In genomic region chr17:56476402-56476752, GRCm38 (mm10) we compare ENCODE assay signal across 8 mouse cellular contexts. TPM values are rescaled to one million over a fixed set of nuclear protein-coding genes. Genes with fewer than 3 reads are reported as not detected.
A peak's percentile ranks its signal among the peaks of the same experiment; 100 is the strongest.
DNase-seq lines count a peak whose midpoint lies in the region; ATAC-seq lines count a peak whose summit lies in the region.

TSS of gene Ptprs (minus strand) at chr17:56476483.

- peak within 1 kb of the TSS; percentile 84 for H3K27ac ChIP-seq in embryonic facial prominence, embryonic 12.5 days
- H3K27ac ChIP-seq in limb, embryonic 12.5 days: peak within 1 kb of the TSS; percentile 74
- H3K27ac ChIP-seq in midbrain, embryonic 14.5 days (replicated peaks; ENCODE audit: low read depth, low read length): peak within 1 kb of the TSS; percentile 99

- peaks cover 41% of the 10 kb centered on the region for H3K27me3 ChIP-seq in embryonic facial prominence, embryonic 12.5 days
- peaks cover 58% of the 10 kb centered on the region for H3K27me3 ChIP-seq in limb, embryonic 12.5 days
- H3K27me3 ChIP-seq in midbrain, embryonic 14.5 days (ENCODE audit: control insufficient read depth, insufficient read depth, low read length): no peaks in the 10 kb centered on the region

- H3K9me3 ChIP-seq in embryonic facial prominence, embryonic 12.5 days: no peaks in the 10 kb centered on the region
- H3K9me3 ChIP-seq in limb, embryonic 12.5 days: no peaks in the 10 kb centered on the region
- H3K9me3 ChIP-seq in midbrain, embryonic 14.5 days (ENCODE audit: control insufficient read depth, low read length): no peaks in the 10 kb centered on the region

- no peaks in the 10 kb centered on the region for H3K36me3 ChIP-seq in embryonic facial prominence, embryonic 12.5 days
- H3K36me3 ChIP-seq in limb, embryonic 12.5 days: no peaks in the 10 kb centered on the region
- H3K36me3 ChIP-seq in midbrain, embryonic 14.5 days (ENCODE audit: control insufficient read depth, insufficient read depth, low read length): no peaks in the 10 kb centered on the region

- peak within 1 kb of the TSS; percentile 87 for H3K9ac ChIP-seq in embryonic facial prominence, embryonic 12.5 days
- peak within 1 kb of the TSS; percentile 86 for H3K9ac ChIP-seq in limb, embryonic 12.5 days (replicated peaks)
- H3K9ac ChIP-seq in midbrain, embryonic 14.5 days (replicated peaks; ENCODE audit: low read length): peak within 1 kb of the TSS; percentile 99

- ATAC-seq in embryonic facial prominence, embryonic 12.5 days (ENCODE audit: insufficient number of reproducible peaks, insufficient read depth, low FRiP score, low TSS enrichment): peak; percentile 63
- peak; percentile 76 for ATAC-seq in limb, embryonic 12.5 days (ENCODE audit: insufficient number of reproducible peaks, insufficient read depth, low FRiP score, low TSS enrichment, low read depth)
- ATAC-seq in midbrain, embryonic 14.5 days (ENCODE audit: low FRiP score, low TSS enrichment): peak; percentile 90

- H3K4me2 ChIP-seq in embryonic facial prominence, embryonic 12.5 days (replicated peaks): peak within 1 kb of the TSS; percentile 97
- H3K4me2 ChIP-seq in limb, embryonic 12.5 days: peak within 1 kb of the TSS; percentile 99
- peak within 1 kb of the TSS; percentile 99 for H3K4me2 ChIP-seq in midbrain, embryonic 14.5 days (ENCODE audit: low read length)

- DNase-seq in 3134 (ENCODE audit: extremely low read depth, insufficient read length, low spot score): peak; percentile 93
- peak; percentile 96 for DNase-seq in adrenal gland, postnatal 25 days
- DNase-seq in heart, adult 8-10 months (ENCODE audit: low spot score): peak; percentile 93
- DNase-seq in kidney, adult 8-10 months: peak; percentile 81 to 84
- DNase-seq in midbrain, embryonic 14.5 days: peak; percentile 99
- DNase-seq in spleen, adult 18-20 months: peak; percentile 82 to 83

- WGBS in embryonic facial prominence, embryonic 12.5 days: 0% methylated on average over 27 of the region's 27 CpGs
- under 1% methylated on average over 27 of the region's 27 CpGs for whole genome bisulfite sequencing in limb, embryonic 12.5 days
- under 1% methylated on average over 27 of the region's 27 CpGs for WGBS in midbrain, embryonic 14.5 days

- peaks cover 34% of the 10 kb centered on the region for H3K4me1 ChIP-seq in embryonic facial prominence, embryonic 12.5 days
- peaks cover 40% of the 10 kb centered on the region for H3K4me1 ChIP-seq in limb, embryonic 12.5 days (replicated peaks)
- peaks cover 23% of the 10 kb centered on the region for H3K4me1 ChIP-seq in midbrain, embryonic 14.5 days (ENCODE audit: control insufficient read depth, insufficient read depth, low read length)

- H3K4me3 ChIP-seq in embryonic facial prominence, embryonic 12.5 days: peak within 1 kb of the TSS; percentile 87
- peak within 1 kb of the TSS; percentile 84 for H3K4me3 ChIP-seq in limb, embryonic 12.5 days (replicated peaks)
- peak within 1 kb of the TSS; percentile 92 for H3K4me3 ChIP-seq in midbrain, embryonic 14.5 days (replicated peaks; ENCODE audit: low read depth, low read length)

RNA-seq across cellular contexts. Expression of gene Ptprs, which starts in this region (rescaled TPM):
- 165 and 222 TPM in 2 replicates for total RNA-seq in adrenal gland, postnatal 25 days (2021)
- 158 and 167 TPM in 2 replicates for polyA plus RNA-seq in embryonic facial prominence, embryonic 12.5 days (2016; fragmentation: Nextera tagmentation; extraction: Ambion mirVana)
- 10 to 100 TPM; 54.3 to 66.4 (median 60.0) TPM for total RNA-seq in heart, adult 8-10 months (2022)
- 113 and 126 TPM in 2 replicates for polyA plus RNA-seq in limb, embryonic 12.5 days (2016; fragmentation: Nextera tagmentation; extraction: Ambion mirVana)
- 304 and 345 TPM in 2 replicates for polyA plus RNA-seq in midbrain, embryonic 14.5 days (2014; fragmentation: Nextera tagmentation; extraction: Ambion mirVana)

Comparison
In these comparisons a context has a peak if more than half of its experiments do, and no peak if none do; other contexts are left out.
1. Peak in every context shown above with its lines: DNase-seq, ATAC-seq, H3K4me3 ChIP-seq and H3K27ac ChIP-seq.